Mouse (Mus musculus) limb, embryonic 12.5 days (tissue): ENCODE results near the gene Traf5. TPM values are rescaled to one million over a fixed set of nuclear protein-coding genes. Genes with fewer than 3 reads are reported as not detected.

Experiments
- ATAC-seq: fragments of 200-750 bp; cut with Nextera tagmentation; 2 replicates; pipeline ENCODE4 v1.8.0; 2017; ENCODE audit warnings: low read depth, moderate TSS enrichment; ENCODE audit not compliant: insufficient number of reproducible peaks, insufficient read depth, low FRiP score, low TSS enrichment
- H3K27ac ChIP-seq: fragments of 300-500 bp; sonication (generic); 2 replicates; pipeline ENCODE4 v1.5.1; 2016; ENCODE audit warnings: mild to moderate bottlenecking, moderate library complexity
- H3K27me3 ChIP-seq: fragments of 300-500 bp; sonication (generic); 2 replicates; pipeline ENCODE4 v1.6.1; 2016; ENCODE audit warnings: mild to moderate bottlenecking, moderate library complexity
- H3K36me3 ChIP-seq: fragments of 300-500 bp; sonication (generic); 2 replicates; pipeline ENCODE4 v1.6.1; 2016; ENCODE audit warnings: mild to moderate bottlenecking, moderate library complexity
- H3K4me1 ChIP-seq: fragments of 300-500 bp; sonication (generic); replicated peaks from 2 replicates; pipeline ENCODE4 v1.6.1; 2016
- H3K4me2 ChIP-seq: fragments of 300-500 bp; sonication (generic); 2 replicates; pipeline ENCODE4 v1.6.1; 2016; ENCODE audit warnings: mild to moderate bottlenecking, moderate library complexity
- H3K4me3 ChIP-seq: fragments of 300-500 bp; sonication (generic); replicated peaks from 2 replicates; pipeline ENCODE4 v1.5.1; 2016; ENCODE audit warnings: mild to moderate bottlenecking
- H3K9ac ChIP-seq: fragments of 300-500 bp; sonication (generic); replicated peaks from 2 replicates; pipeline ENCODE4 v1.6.1; 2016; ENCODE audit warnings: mild to moderate bottlenecking, moderate library complexity
- H3K9me3 ChIP-seq: fragments of 300-500 bp; sonication (generic); 2 replicates; pipeline ENCODE4 v1.6.1; 2016; ENCODE audit warnings: mild to moderate bottlenecking, moderate library complexity
- WGBS: fragments of 180-500 bp; shearing (Covaris S2); methylation state at CpG from one replicate; pipeline ENCODE4 v1.1.7; 2016; 5-methylcytosine and 5-hydroxymethylcytosine counted together
- polyA plus RNA-seq: library from polyadenylated mRNA; unstranded; fragments of >200 nt; fragmentation: Nextera tagmentation; extraction: Ambion mirVana; gene quantifications from 2 replicates; pipeline ENCODE4 v1.2.1, GENCODE M21; 2016

The Traf5 gene
- polyA plus RNA-seq, 1 experiment from 2014 or later: 11.1 TPM

- Histone ChIP-seq H3K27ac (no peak overlapping the region), H3K4me3 (no peak overlapping the region), H3K9ac (no peak overlapping the region), H3K36me3 (peaks cover 75% of the 10 kb centered on the region), H3K27me3 (no peaks in the 10 kb centered on the region), H3K4me1 (no peaks in the 10 kb centered on the region), H3K4me2 (no peak overlapping the region), H3K9me3 (no peaks in the 10 kb centered on the region)
- no peak for ATAC-seq
- 86% methylated on average over 6 of the region's 6 CpGs for WGBS
These were observed 16.8 kb upstream of the Traf5 start for GRCm38 (mm10) chr1:192109169-192109568.

GRCm38 (mm10) chr1:192107352-192107751, 15.0 kb upstream of the Traf5 start:
- no peak overlapping the region for H3K27ac ChIP-seq
- H3K9ac ChIP-seq: no peak overlapping the region
- H3K9me3 ChIP-seq: no peaks in the 10 kb centered on the region
- H3K4me3 ChIP-seq: no peak overlapping the region
- no peak overlapping the region for H3K4me2 ChIP-seq
- H3K27me3 ChIP-seq: no peaks in the 10 kb centered on the region
- peaks cover 75% of the 10 kb centered on the region for H3K36me3 ChIP-seq
- WGBS: 26% methylated on average over 2 of the region's 2 CpGs
- no peak for ATAC-seq
- no peaks in the 10 kb centered on the region for H3K4me1 ChIP-seq

- Histone ChIP-seq H3K27me3 (no peaks in the 10 kb centered on the region), H3K9ac (no peak overlapping the region), H3K4me2 (no peak overlapping the region), H3K9me3 (no peaks in the 10 kb centered on the region), H3K27ac (no peak overlapping the region), H3K4me3 (no peak overlapping the region), H3K36me3 (peaks cover 73% of the 10 kb centered on the region), H3K4me1 (no peaks in the 10 kb centered on the region)
- 91% methylated on average over 4 of the region's 4 CpGs for WGBS
- ATAC-seq: no peak
These were observed 13.6 kb upstream of the Traf5 start for GRCm38 (mm10) chr1:192105902-192106389.

GRCm38 (mm10) chr1:192104021-192104420, 11.7 kb upstream of the Traf5 start:
- H3K9ac ChIP-seq: no peak overlapping the region
- peaks cover 63% of the 10 kb centered on the region for H3K36me3 ChIP-seq
- no peaks in the 10 kb centered on the region for H3K9me3 ChIP-seq
- no peak overlapping the region for H3K4me3 ChIP-seq
- no peaks in the 10 kb centered on the region for H3K4me1 ChIP-seq
- WGBS: 97% methylated on average over 9 of the region's 9 CpGs
- no peaks in the 10 kb centered on the region for H3K27me3 ChIP-seq
- H3K27ac ChIP-seq: no peak overlapping the region
- H3K4me2 ChIP-seq: no peak overlapping the region
- no peak for ATAC-seq

GRCm38 (mm10) chr1:192103176-192103575, 10.8 kb upstream of the Traf5 start:
- Histone ChIP-seq H3K4me1 (no peaks in the 10 kb centered on the region), H3K27ac (no peak overlapping the region), H3K4me3 (no peak overlapping the region), H3K27me3 (no peaks in the 10 kb centered on the region), H3K9ac (no peak overlapping the region), H3K4me2 (no peak overlapping the region), H3K36me3 (peaks cover 59% of the 10 kb centered on the region), H3K9me3 (no peaks in the 10 kb centered on the region)
- no peak for ATAC-seq
- WGBS: 87% methylated on average over 6 of the region's 6 CpGs

- H3K4me2 ChIP-seq: no peak overlapping the region
- H3K9me3 ChIP-seq: no peaks in the 10 kb centered on the region
- no peak overlapping the region for H3K9ac ChIP-seq
- WGBS: 77% methylated on average over 8 of the region's 8 CpGs
- peaks cover 57% of the 10 kb centered on the region for H3K36me3 ChIP-seq
- H3K4me1 ChIP-seq: no peaks in the 10 kb centered on the region
- ATAC-seq: no peak
- no peaks in the 10 kb centered on the region for H3K27me3 ChIP-seq
- no peak overlapping the region for H3K27ac ChIP-seq
- no peak overlapping the region for H3K4me3 ChIP-seq
These were observed 9.0 kb upstream of the Traf5 start for GRCm38 (mm10) chr1:192101359-192101758.

- Histone ChIP-seq H3K36me3 (peaks cover 52% of the 10 kb centered on the region), H3K9ac (no peak overlapping the region), H3K27me3 (no peaks in the 10 kb centered on the region), H3K4me1 (no peaks in the 10 kb centered on the region), H3K4me3 (no peak overlapping the region), H3K9me3 (no peaks in the 10 kb centered on the region), H3K27ac (no peak overlapping the region), H3K4me2 (no peak overlapping the region)
- WGBS: 96% methylated on average over 11 of the region's 11 CpGs
- ATAC-seq: no peak
These were observed 8.4 kb upstream of the Traf5 start for GRCm38 (mm10) chr1:192100742-192101141.

GRCm38 (mm10) chr1:192095626-192096025, 3.3 kb upstream of the Traf5 start:
- Histone ChIP-seq H3K4me2 (no peak overlapping the region), H3K4me1 (peaks cover 10% of the 10 kb centered on the region; the same call in 1 of the 2 replicates), H3K27me3 (peaks cover 8% of the 10 kb centered on the region), H3K27ac (no peak overlapping the region), H3K4me3 (no peak overlapping the region), H3K9me3 (no peaks in the 10 kb centered on the region), H3K36me3 (peaks cover 13% of the 10 kb centered on the region), H3K9ac (no peak overlapping the region)
- ATAC-seq: no peak
- 94% methylated on average over 5 of the region's 5 CpGs for WGBS

GRCm38 (mm10) chr1:192094451-192095170, 2.3 kb upstream of the Traf5 start:
- H3K4me3 ChIP-seq: no peak overlapping the region
- H3K9ac ChIP-seq: no peak overlapping the region
- peaks cover 8% of the 10 kb centered on the region for H3K27me3 ChIP-seq
- peaks cover 10% of the 10 kb centered on the region; the same call in 1 of the 2 replicates for H3K36me3 ChIP-seq
- 62% methylated on average over 13 of the region's 13 CpGs for WGBS
- H3K27ac ChIP-seq: no peak overlapping the region
- peaks cover 16% of the 10 kb centered on the region; the same call in 1 of the 2 replicates for H3K4me1 ChIP-seq
- no peaks in the 10 kb centered on the region for H3K9me3 ChIP-seq
- no peak overlapping the region for H3K4me2 ChIP-seq
- no peak for ATAC-seq

GRCm38 (mm10) chr1:192092879-192093660, 711 bp upstream of the Traf5 start:
- peak overlapping the region; percentile 88 for H3K4me2 ChIP-seq
- ATAC-seq: peak; percentile 50; the same call in 1 of the 2 replicates
- no peak overlapping the region for H3K27ac ChIP-seq
- 0 out of 2 replicates have a peak, but pooled peaks cover 4% of the 10 kb centered on the region for H3K36me3 ChIP-seq
- peaks cover 12% of the 10 kb centered on the region for H3K27me3 ChIP-seq
- no peak overlapping the region for H3K9ac ChIP-seq
- peaks cover 20% of the 10 kb centered on the region; the same call in 1 of the 2 replicates for H3K4me1 ChIP-seq
- WGBS: 30% methylated on average over 16 of the region's 16 CpGs
- peak overlapping the region; percentile 59 for H3K4me3 ChIP-seq
- H3K9me3 ChIP-seq: no peaks in the 10 kb centered on the region
